Mouse (Mus musculus) kidney, adult 8-10 months (tissue): ENCODE results near the gene Epas1.
A peak's percentile ranks its signal among the peaks of the same experiment; 100 is the strongest.

Experiments
- DNase-seq, 2 experiments: peaks; one replicate each; pipeline ENCODE4 v3.0.0; 2022

Epas1 gene

GRCm38 (mm10) chr17:86791925-86792324 lies 38.4 kb downstream of the Epas1 start:
- DNase-seq, result no peak

- DNase-seq, result peak; percentile 24 to 47
Observed at GRCm38 (mm10) chr17:86795773-86796172, 42.3 kb downstream of the Epas1 start.

GRCm38 (mm10) chr17:86797031-86797430 lies 43.5 kb downstream of the Epas1 start:
- no peak for DNase-seq

GRCm38 (mm10) chr17:86798460-86798859 lies 45.0 kb downstream of the Epas1 start:
- no peak for DNase-seq

GRCm38 (mm10) chr17:86798951-86799350 lies 45.5 kb downstream of the Epas1 start:
- DNase-seq, result no peak

GRCm38 (mm10) chr17:86800535-86800934 lies 47.0 kb downstream of the Epas1 start:
- DNase-seq, result peak in 1 of 2 experiments; percentile 26

GRCm38 (mm10) chr17:86801213-86801815 lies 47.8 kb downstream of the Epas1 start:
- peak; percentile 52 to 64 for DNase-seq

GRCm38 (mm10) chr17:86801876-86802275 lies 48.4 kb downstream of the Epas1 start:
- DNase-seq, result peak; percentile 41 to 43

GRCm38 (mm10) chr17:86802351-86802985 lies 49.0 kb downstream of the Epas1 start:
- DNase-seq, result peak; percentile 34 to 35

GRCm38 (mm10) chr17:86803147-86803546 lies 49.6 kb downstream of the Epas1 start:
- DNase-seq, result no peak

- no peak for DNase-seq
Observed at GRCm38 (mm10) chr17:86803653-86804052, 50.2 kb downstream of the Epas1 start.

GRCm38 (mm10) chr17:86812029-86812428 lies 58.5 kb downstream of the Epas1 start:
- DNase-seq, result no peak

GRCm38 (mm10) chr17:86814320-86814719 lies 60.8 kb downstream of the Epas1 start:
- no peak for DNase-seq

- no peak for DNase-seq
Observed at GRCm38 (mm10) chr17:86815016-86815865, 61.7 kb downstream of the Epas1 start.

- no peak for DNase-seq
Observed at GRCm38 (mm10) chr17:86822017-86822737, 68.7 kb downstream of the Epas1 start.

- no peak for DNase-seq
Observed at GRCm38 (mm10) chr17:86824502-86825162, 71.1 kb downstream of the Epas1 start.

- DNase-seq, result no peak
Observed at GRCm38 (mm10) chr17:86825163-86825902, 71.8 kb downstream of the Epas1 start.

GRCm38 (mm10) chr17:86826376-86826775 lies 72.9 kb downstream of the Epas1 start:
- no peak for DNase-seq

GRCm38 (mm10) chr17:86827391-86828165 lies 74.1 kb downstream of the Epas1 start:
- no peak for DNase-seq

- no peak for DNase-seq
Observed at GRCm38 (mm10) chr17:86828500-86828899, 75.0 kb downstream of the Epas1 start.
